Mouse (Mus musculus): ENCODE results near the gene Elf2. TPM values are rescaled to one million over a fixed set of nuclear protein-coding genes. Genes with fewer than 3 reads are reported as not detected.
"Not testable (repeated sequence)": the region's sequence is repeated elsewhere in the genome, so short reads cannot be mapped to it uniquely, and the experiment has no call there.

Gene Elf2
- total RNA-seq, 4 experiments from 2014 or later, result 40.6 to 52.9 (median 50.9) TPM

GRCm38 (mm10) chr3:51359558-51360307 is 19.3 kb upstream of the Elf2 start:
- no peak for DNase-seq (ENCODE audit: low spot score)

- DNase-seq (ENCODE audit: low spot score), result peak; percentile 75
These were observed 18.4 kb upstream of the Elf2 start for GRCm38 (mm10) chr3:51358660-51359557.

- DNase-seq (ENCODE audit: low spot score), result peak; percentile 75
These were observed 17.7 kb upstream of the Elf2 start for GRCm38 (mm10) chr3:51358181-51358580.

GRCm38 (mm10) chr3:51357624-51358023 is 17.2 kb upstream of the Elf2 start:
- DNase-seq (ENCODE audit: low spot score), result no peak

GRCm38 (mm10) chr3:51357078-51357477 is 16.6 kb upstream of the Elf2 start:
- DNase-seq (ENCODE audit: low spot score), result no peak

- DNase-seq (ENCODE audit: low spot score), result not testable (repeated sequence)
These were observed 14.5 kb upstream of the Elf2 start for GRCm38 (mm10) chr3:51354956-51355355.

GRCm38 (mm10) chr3:51354034-51354427 is 13.6 kb upstream of the Elf2 start:
- DNase-seq (ENCODE audit: low spot score), result no peak

GRCm38 (mm10) chr3:51353325-51354033 is 13.0 kb upstream of the Elf2 start:
- peak; percentile 62 for DNase-seq (ENCODE audit: low spot score)

GRCm38 (mm10) chr3:51350806-51351205 is 10.3 kb upstream of the Elf2 start:
- DNase-seq (ENCODE audit: low spot score), result no peak

GRCm38 (mm10) chr3:51348646-51349238 is 8.3 kb upstream of the Elf2 start:
- DNase-seq (ENCODE audit: low spot score), result no peak

GRCm38 (mm10) chr3:51345017-51345416 is 4.6 kb upstream of the Elf2 start:
- DNase-seq (ENCODE audit: low spot score), result not testable (repeated sequence)

- not testable (repeated sequence) for DNase-seq (ENCODE audit: low spot score)
These were observed 3.7 kb upstream of the Elf2 start for GRCm38 (mm10) chr3:51344182-51344581.

- no peak for DNase-seq (ENCODE audit: low spot score)
These were observed 2.8 kb upstream of the Elf2 start for GRCm38 (mm10) chr3:51343260-51343659.

- DNase-seq (ENCODE audit: low spot score), result no peak
These were observed 1.7 kb upstream of the Elf2 start for GRCm38 (mm10) chr3:51342152-51342551.

GRCm38 (mm10) chr3:51341268-51342081 is 1.0 kb upstream of the Elf2 start:
- peak; percentile 83 for DNase-seq (ENCODE audit: low spot score)

GRCm38 (mm10) chr3:51339734-51340551 is 520 bp downstream of the Elf2 start:
- DNase-seq (ENCODE audit: low spot score), result no peak

GRCm38 (mm10) chr3:51339378-51339733 is 1.1 kb downstream of the Elf2 start:
- no peak for DNase-seq (ENCODE audit: low spot score)

- DNase-seq (ENCODE audit: low spot score), result no peak
These were observed 5.1 kb downstream of the Elf2 start for GRCm38 (mm10) chr3:51335378-51335777.

- DNase-seq (ENCODE audit: low spot score), result no peak
These were observed 6.5 kb downstream of the Elf2 start for GRCm38 (mm10) chr3:51333950-51334349.
